Mouse (Mus musculus) inflammation-experienced regulatory T-cells, adult 6 months (primary cell): ENCODE results near the gene Lrrc19. TPM values are rescaled to one million over a fixed set of nuclear protein-coding genes. Genes with fewer than 3 reads are reported as not detected.

ENCODE experiments used
- ATAC-seq: one replicate; pipeline ENCODE4 v1.8.0; 2017
- polyA plus RNA-seq, 3 experiments: library from polyadenylated mRNA; unstranded; fragments of 100-300 nt; shearing (Covaris generic); gene quantifications; one replicate each; pipeline ENCODE4 v1.2.1; 2017

Gene Lrrc19
- polyA plus RNA-seq, 3 experiments from 2014 or later = 0.12 to 0.13 TPM; not detected in 1

DNA sequence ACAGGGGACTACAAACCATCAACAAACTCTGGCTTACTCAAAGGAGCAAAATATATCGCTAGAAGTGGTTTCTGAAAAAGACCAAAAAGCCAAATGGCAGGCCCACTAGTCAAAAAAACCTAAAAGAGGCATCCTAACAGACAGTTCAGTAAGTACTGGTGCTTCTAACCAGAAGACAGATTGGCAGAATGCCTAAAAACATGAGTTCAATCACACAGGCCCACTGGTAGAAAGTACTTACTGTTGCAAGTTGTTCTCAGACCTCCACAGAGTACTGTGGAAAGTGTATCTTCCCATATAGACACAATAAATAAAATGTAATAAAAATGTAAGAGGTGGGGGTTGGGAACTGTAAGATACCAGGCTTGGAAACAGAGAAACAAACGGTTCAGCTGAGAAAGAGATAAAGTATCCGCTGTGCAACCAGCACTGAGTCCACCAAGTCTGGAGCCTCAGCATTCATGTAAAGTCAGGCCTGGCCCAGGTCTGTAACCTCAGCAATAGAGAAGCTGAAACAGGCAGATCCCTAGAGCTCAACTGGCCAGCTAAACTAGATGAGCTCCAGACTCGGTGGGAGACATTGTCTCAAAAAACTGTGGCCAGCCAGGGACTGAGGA is 58.1 kb downstream of the Lrrc19 start:
- no peak for ATAC-seq

Other genes starting within 250 kb of the Lrrc19 start
- gene Gm10306, start 93.6 kb downstream of the Lrrc19 start, polyA plus RNA-seq = not detected
- gene Caap1, start 93.3 kb downstream of the Lrrc19 start, polyA plus RNA-seq = 1 to 10 TPM; 4.8 to 7.4 (median 5.8) TPM
- gene Plaa, start 46.9 kb downstream of the Lrrc19 start, polyA plus RNA-seq = 10 to 100 TPM; 29.9 to 41.3 (median 34.4) TPM
- gene Ift74, start 35.7 kb downstream of the Lrrc19 start, polyA plus RNA-seq = 1 to 10 TPM; 4.9 to 7.8 (median 5.1) TPM
- gene Tek, start 89.1 kb upstream of the Lrrc19 start, polyA plus RNA-seq = not detected